Mouse (Mus musculus): ENCODE results near the gene Gm3409. TPM values are rescaled to one million over a fixed set of nuclear protein-coding genes. Genes with fewer than 3 reads are reported as not detected.
"Not testable (repeated sequence)": the region's sequence is repeated elsewhere in the genome, so short reads cannot be mapped to it uniquely, and the experiment has no call there.

Gm3409 gene
- total and polyA plus RNA-seq, 2 experiments from 2014 or later = not detected

GRCm38 (mm10) chr5:146564259-146564658 lies 26.8 kb downstream of the Gm3409 start:
- 69% methylated on average over 1 of the region's 1 CpGs for WGBS
- no peak overlapping the region for H3K27ac ChIP-seq (ENCODE audit: low read depth, low read length)
- TF ChIP-seq CTCF (IDR thresholded peaks at IDR 0.05) = no peak
- H3K27me3 ChIP-seq (ENCODE audit: insufficient read depth, low read length) = no peaks in the 10 kb centered on the region
- H3K4me1 ChIP-seq (ENCODE audit: insufficient read depth, low read length) = no peaks in the 10 kb centered on the region
- DNase-seq (ENCODE audit: low spot score) (no peak), ATAC-seq (ENCODE audit: low FRiP score) (no peak)
- H3K4me3 ChIP-seq (ENCODE audit: low read depth, low read length) = no peak overlapping the region
- no peak overlapping the region for H3K9ac ChIP-seq (replicated peaks; ENCODE audit: low read length, poor library complexity, severe bottlenecking)
- H3K9me3 ChIP-seq (ENCODE audit: low read length) = no peaks in the 10 kb centered on the region
- H3K36me3 ChIP-seq (ENCODE audit: insufficient read depth, low read length) = no peaks in the 10 kb centered on the region
- no peak overlapping the region for H3K4me2 ChIP-seq (ENCODE audit: low read depth, low read length, poor library complexity, severe bottlenecking)

GRCm38 (mm10) chr5:146567054-146567453 lies 29.6 kb downstream of the Gm3409 start:
- H3K4me1 ChIP-seq (ENCODE audit: insufficient read depth, low read length) = no peaks in the 10 kb centered on the region
- no peak overlapping the region for H3K4me2 ChIP-seq (ENCODE audit: low read depth, low read length, poor library complexity, severe bottlenecking)
- H3K27ac ChIP-seq (ENCODE audit: low read depth, low read length) = no peak overlapping the region
- no peak overlapping the region for H3K4me3 ChIP-seq (ENCODE audit: low read depth, low read length)
- no peaks in the 10 kb centered on the region for H3K36me3 ChIP-seq (ENCODE audit: insufficient read depth, low read length)
- ATAC-seq (ENCODE audit: low FRiP score) (no peak), DNase-seq (ENCODE audit: low spot score) (no peak)
- TF ChIP-seq CTCF (IDR thresholded peaks at IDR 0.05) = peak; percentile 65
- WGBS = 62% methylated on average over 4 of the region's 4 CpGs
- no peak overlapping the region for H3K9ac ChIP-seq (replicated peaks; ENCODE audit: low read length, poor library complexity, severe bottlenecking)
- H3K9me3 ChIP-seq (ENCODE audit: low read length) = no peaks in the 10 kb centered on the region
- no peaks in the 10 kb centered on the region for H3K27me3 ChIP-seq (ENCODE audit: insufficient read depth, low read length)

GRCm38 (mm10) chr5:146570179-146570578 lies 32.7 kb downstream of the Gm3409 start:
- 88% methylated on average over 6 of the region's 6 CpGs for WGBS
- H3K4me3 ChIP-seq (ENCODE audit: low read depth, low read length) = not testable (repeated sequence)

GRCm38 (mm10) chr5:146571830-146572734 lies 34.6 kb downstream of the Gm3409 start:
- H3K9ac ChIP-seq (replicated peaks; ENCODE audit: low read length, poor library complexity, severe bottlenecking); H3K27ac ChIP-seq (ENCODE audit: low read depth, low read length); H3K9me3 ChIP-seq (ENCODE audit: low read length); H3K27me3 ChIP-seq (ENCODE audit: insufficient read depth, low read length); H3K4me2 ChIP-seq (ENCODE audit: low read depth, low read length, poor library complexity, severe bottlenecking); H3K4me3 ChIP-seq (ENCODE audit: low read depth, low read length); H3K4me1 ChIP-seq (ENCODE audit: insufficient read depth, low read length); H3K36me3 ChIP-seq (ENCODE audit: insufficient read depth, low read length): not testable (repeated sequence)
- 48% methylated on average over 6 of the region's 6 CpGs for WGBS
- ATAC-seq (ENCODE audit: low FRiP score) (0 out of 2 replicates have a peak, but pooled peaks have one; percentile 52), DNase-seq (ENCODE audit: low spot score) (peak; percentile 44)

More at GRCm38 (mm10) chr5:146570179-146570578, 32.7 kb downstream of the Gm3409 start:
- not testable (repeated sequence) for H3K4me1 ChIP-seq (ENCODE audit: insufficient read depth, low read length); ATAC-seq (ENCODE audit: low FRiP score); H3K4me2 ChIP-seq (ENCODE audit: low read depth, low read length, poor library complexity, severe bottlenecking); H3K36me3 ChIP-seq (ENCODE audit: insufficient read depth, low read length); H3K27me3 ChIP-seq (ENCODE audit: insufficient read depth, low read length); H3K9me3 ChIP-seq (ENCODE audit: low read length); DNase-seq (ENCODE audit: low spot score); H3K9ac ChIP-seq (replicated peaks; ENCODE audit: low read length, poor library complexity, severe bottlenecking); H3K27ac ChIP-seq (ENCODE audit: low read depth, low read length)

GRCm38 (mm10) chr5:146572735-146573042 lies 35.2 kb downstream of the Gm3409 start:
- 0 out of 2 replicates have a peak, but pooled peaks have one; percentile 10 for TF ChIP-seq CTCF (IDR thresholded peaks at IDR 0.05)
- not testable (repeated sequence) for H3K36me3 ChIP-seq (ENCODE audit: insufficient read depth, low read length); H3K9me3 ChIP-seq (ENCODE audit: low read length); H3K9ac ChIP-seq (replicated peaks; ENCODE audit: low read length, poor library complexity, severe bottlenecking); H3K4me3 ChIP-seq (ENCODE audit: low read depth, low read length); H3K4me2 ChIP-seq (ENCODE audit: low read depth, low read length, poor library complexity, severe bottlenecking); DNase-seq (ENCODE audit: low spot score); H3K27me3 ChIP-seq (ENCODE audit: insufficient read depth, low read length); ATAC-seq (ENCODE audit: low FRiP score); H3K4me1 ChIP-seq (ENCODE audit: insufficient read depth, low read length); H3K27ac ChIP-seq (ENCODE audit: low read depth, low read length)
- 96% methylated on average over 4 of the region's 4 CpGs for WGBS

- Histone ChIP-seq H3K9ac (replicated peaks; ENCODE audit: low read length, poor library complexity, severe bottlenecking) (no peak overlapping the region), H3K4me1 (ENCODE audit: insufficient read depth, low read length) (no peaks in the 10 kb centered on the region), H3K36me3 (ENCODE audit: insufficient read depth, low read length) (peaks cover 2% of the 10 kb centered on the region; the same call in 1 of the 2 replicates), H3K9me3 (ENCODE audit: low read length) (no peaks in the 10 kb centered on the region), H3K4me2 (ENCODE audit: low read depth, low read length, poor library complexity, severe bottlenecking) (no peak overlapping the region), H3K27ac (ENCODE audit: low read depth, low read length) (no peak overlapping the region), H3K4me3 (ENCODE audit: low read depth, low read length) (no peak overlapping the region), H3K27me3 (ENCODE audit: insufficient read depth, low read length) (no peaks in the 10 kb centered on the region)
- WGBS = 97% methylated on average over 3 of the region's 3 CpGs
- DNase-seq (ENCODE audit: low spot score) (no peak), ATAC-seq (ENCODE audit: low FRiP score) (no peak)
- peak; percentile 22 for TF ChIP-seq CTCF (IDR thresholded peaks at IDR 0.05)
Measured at GRCm38 (mm10) chr5:146576668-146577067, 39.2 kb downstream of the Gm3409 start.
